Mouse (Mus musculus): ENCODE data around the gene Axin2. TPM values are rescaled to one million over a fixed set of nuclear protein-coding genes. Genes with fewer than 3 reads are reported as not detected.

Gene Axin2
- total and polyA plus RNA-seq, 3 experiments: 14.2 to 29.9 (median 16.6) TPM

DNA sequence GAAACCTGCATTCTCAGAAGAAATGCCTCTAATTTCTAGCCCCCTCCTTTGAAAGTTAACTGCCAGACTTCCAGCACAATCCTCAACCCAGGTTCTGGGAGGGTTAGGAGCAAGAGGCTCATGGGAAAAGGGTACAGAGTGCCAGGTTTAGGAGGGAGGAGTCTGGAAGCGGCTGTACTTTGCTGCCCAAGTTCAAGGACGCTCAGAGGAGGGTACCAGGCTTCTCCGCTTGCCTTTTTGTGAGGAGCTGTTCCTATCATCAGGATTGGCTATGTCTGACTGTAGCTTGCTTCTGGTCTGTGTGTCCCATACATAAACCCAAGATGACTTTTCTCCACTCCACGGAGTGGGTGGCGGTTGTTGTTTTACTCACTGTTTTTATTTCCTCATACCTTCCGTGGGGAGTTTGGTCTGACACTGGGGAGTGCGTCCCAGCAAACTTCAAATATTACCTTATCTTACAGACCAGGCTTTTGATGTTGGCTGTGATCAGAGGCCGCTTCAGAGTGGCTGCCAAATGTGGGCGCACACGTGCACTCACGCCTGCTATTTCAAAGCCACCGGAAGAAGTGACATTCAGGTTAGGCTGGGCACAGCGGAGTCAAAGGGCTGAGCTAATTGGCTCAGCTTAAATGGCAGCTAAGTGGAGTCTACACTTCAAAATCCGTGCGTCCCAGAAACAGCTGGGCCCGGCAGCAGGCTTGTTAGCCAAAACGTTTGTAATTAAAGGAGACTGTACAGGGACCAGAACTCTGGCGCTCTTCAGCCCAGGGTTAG lies 16.1 kb downstream of the Axin2 start:
- Histone ChIP-seq H3K27ac (ENCODE audit: insufficient read depth, low read depth) (no peak overlapping the region), H3K4me2 (ENCODE audit: insufficient read depth, low read depth, poor library complexity, severe bottlenecking) (no peak overlapping the region), H3K4me3 (replicated peaks in 1 of 3; ENCODE audit: low read depth in 2 of 3, low read length in 2 of 3, poor library complexity in 1 of 3) (no peak overlapping the region), H3K36me3 (replicated peaks in 1 of 2; ENCODE audit: control insufficient read depth in 1 of 2, insufficient read depth in 1 of 2, low read length in 1 of 2) (peaks cover 26 to 99% of the 10 kb centered on the region in 2 experiments), H3K9me3 (replicated peaks; ENCODE audit: low read length) (peaks cover 4% of the 10 kb centered on the region), H3K79me2 (replicated peaks; ENCODE audit: control insufficient read depth, extremely low read depth, insufficient read depth, poor library complexity, severe bottlenecking) (no peaks in the 10 kb centered on the region), H3K27me3 (replicated peaks) (no peaks in the 10 kb centered on the region), H3K4me1 (ENCODE audit: control insufficient read depth in 1 of 2, insufficient read depth in 2 of 2) (peaks cover 0 to 16% of the 10 kb centered on the region in 2 experiments; a peak in 2 of 4 replicates), H3K9ac (ENCODE audit: insufficient read depth, low read depth) (no peak overlapping the region)
- in situ Hi-C loops (cut with MboI; ENCODE audit: low pct_ligation_motif_present, low pct_unique_long_range_greater_than_20kb, low sequenced_read_pairs): no loop called here
- TF ChIP-seq EP300 (IDR thresholded peaks at IDR 0.05; ENCODE audit: low read length): no peak
- no peak for TF ChIP-seq NELFE (IDR thresholded peaks at IDR 0.05; ENCODE audit: low read depth, low read length)
- TF ChIP-seq ELF1 (IDR thresholded peaks at IDR 0.05; ENCODE audit: low read depth, low read length): no peak
- no peak for TF ChIP-seq JUND (conservative IDR thresholded peaks at IDR 0.05; ENCODE audit: low read depth, low read length)
- no peak for TF ChIP-seq NRF1 (IDR thresholded peaks at IDR 0.05; ENCODE audit: low read depth, low read length)
- TF ChIP-seq CHD2 (IDR thresholded peaks at IDR 0.05; ENCODE audit: low read length): no peak
- no peak for TF ChIP-seq SMC3 (IDR thresholded peaks at IDR 0.05; ENCODE audit: low read depth, low read length)
- no peak for TF ChIP-seq PAX5 (IDR thresholded peaks at IDR 0.05; ENCODE audit: low read length)
- TF ChIP-seq E2F4 (IDR thresholded peaks at IDR 0.05; ENCODE audit: insufficient replicate concordance, low read depth, low read length): no peak
- no peak for TF ChIP-seq MEF2A (IDR thresholded peaks at IDR 0.05; ENCODE audit: borderline replicate concordance, low read depth, low read length)
- TF ChIP-seq ETS1 (conservative IDR thresholded peaks at IDR 0.05; ENCODE audit: low read depth, low read length): no peak
- no peak for TF ChIP-seq MAFK (IDR thresholded peaks at IDR 0.05; ENCODE audit: insufficient replicate concordance, low read length)
- no peak for TF ChIP-seq POLR2AphosphoS2 (IDR thresholded peaks at IDR 0.05; ENCODE audit: low read depth, low read length)
- no peak for TF ChIP-seq USF2 (conservative IDR thresholded peaks at IDR 0.05; ENCODE audit: low read depth, low read length)
- TF ChIP-seq POLR2A (IDR thresholded peaks at IDR 0.05; ENCODE audit: low read depth, low read length): no peak
- no peak for TF ChIP-seq MAX (IDR thresholded peaks at IDR 0.05; ENCODE audit: low read length)
- TF ChIP-seq ZC3H11A (IDR thresholded peaks at IDR 0.05; ENCODE audit: low read depth, low read length): no peak
- TF ChIP-seq CHD1 (IDR thresholded peaks at IDR 0.05; ENCODE audit: low read depth, low read length): no peak
- dilution Hi-C loops (cut with MboI; ENCODE audit: extremely low pct_ligation_motif_present, extremely low pct_unique_long_range_greater_than_20kb, low sequenced_read_pairs): no loop called here
- DNase-seq (ENCODE audit: extremely low read depth): no peak

DNA sequence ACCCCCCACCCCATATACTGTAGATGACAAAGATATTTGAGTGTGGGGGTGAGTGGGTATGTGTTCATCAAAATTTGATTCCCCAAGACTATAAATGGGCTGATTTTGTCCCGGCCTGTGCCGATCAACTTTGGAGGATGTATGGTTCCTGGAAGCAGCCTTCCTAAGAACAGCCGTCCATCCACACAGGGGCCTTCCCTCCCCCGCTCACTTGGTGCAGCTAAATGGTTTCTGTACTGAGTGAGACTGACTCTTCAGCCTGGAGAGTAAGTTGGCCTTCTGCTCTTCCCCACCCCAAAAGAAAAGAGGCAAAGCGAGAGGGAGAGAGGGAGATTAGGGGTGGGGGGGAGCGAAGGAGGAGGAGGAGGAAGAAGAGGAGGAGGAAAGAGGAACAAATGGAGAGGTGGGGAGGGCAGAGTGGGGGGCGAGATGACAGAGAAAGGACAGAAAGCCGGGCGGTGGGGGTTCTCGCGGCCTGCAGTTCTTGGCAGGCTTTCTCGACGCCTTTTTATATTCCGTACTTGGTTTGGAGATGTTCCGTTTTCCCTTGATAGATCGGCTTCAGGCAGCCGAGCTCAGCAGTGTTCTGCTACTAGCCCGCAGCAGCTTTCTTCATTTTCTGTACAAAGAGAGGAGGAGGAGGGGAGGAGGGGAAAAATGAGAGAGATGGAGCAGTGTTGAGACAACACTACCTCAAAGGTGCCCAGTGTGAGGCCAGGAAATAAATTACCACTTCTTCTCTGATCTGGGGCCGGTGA lies 20.7 kb downstream of the Axin2 start:
- Histone ChIP-seq H3K27me3 (replicated peaks) (no peaks in the 10 kb centered on the region), H3K27ac (ENCODE audit: insufficient read depth, low read depth) (no peak overlapping the region), H3K4me2 (ENCODE audit: insufficient read depth, low read depth, poor library complexity, severe bottlenecking) (no peak overlapping the region), H3K36me3 (replicated peaks in 1 of 2; ENCODE audit: control insufficient read depth in 1 of 2, insufficient read depth in 1 of 2, low read length in 1 of 2) (peaks cover 49 to 96% of the 10 kb centered on the region in 2 experiments), H3K4me1 (ENCODE audit: control insufficient read depth in 1 of 2, insufficient read depth in 2 of 2) (no peaks in the 10 kb centered on the region), H3K4me3 (replicated peaks in 1 of 3; ENCODE audit: low read depth in 2 of 3, low read length in 2 of 3, poor library complexity in 1 of 3) (no peak overlapping the region), H3K9me3 (replicated peaks; ENCODE audit: low read length) (peaks cover 4% of the 10 kb centered on the region), H3K79me2 (replicated peaks; ENCODE audit: control insufficient read depth, extremely low read depth, insufficient read depth, poor library complexity, severe bottlenecking) (no peaks in the 10 kb centered on the region), H3K9ac (ENCODE audit: insufficient read depth, low read depth) (no peak overlapping the region)
- dilution Hi-C loops (cut with MboI; ENCODE audit: extremely low pct_ligation_motif_present, extremely low pct_unique_long_range_greater_than_20kb, low sequenced_read_pairs) (no loop called here), in situ Hi-C loops (cut with MboI; ENCODE audit: low pct_ligation_motif_present, low pct_unique_long_range_greater_than_20kb, low sequenced_read_pairs) (no loop called here)
- TF ChIP-seq KAT2A (IDR thresholded peaks at IDR 0.05; ENCODE audit: insufficient replicate concordance, low read length) (no peak), BHLHE40 (IDR thresholded peaks at IDR 0.05; ENCODE audit: low read depth, low read length) (no peak), TCF12 (IDR thresholded peaks at IDR 0.05; ENCODE audit: low read depth, low read length) (no peak)
- DNase-seq (ENCODE audit: extremely low read depth): no peak
